Mouse (Mus musculus): ENCODE measurements around the gene Xpr1. TPM values are rescaled to one million over a fixed set of nuclear protein-coding genes. Genes with fewer than 3 reads are reported as not detected.

The Xpr1 gene
- 44.9 and 49.8 TPM in 2 replicates for polyA plus RNA-seq (2015; fragmentation: Nextera tagmentation; extraction: Ambion mirVana)

- Histone ChIP-seq H3K27me3 (no peaks in the 10 kb centered on the region), H3K4me3 (peak within 1 kb of the TSS; percentile 97), H3K4me2 (peak within 1 kb of the TSS; percentile 58), H3K9me3 (no peaks in the 10 kb centered on the region), H3K27ac (replicated peaks) (peak within 1 kb of the TSS; percentile 95), H3K36me3 (no peaks in the 10 kb centered on the region), H3K9ac (peak within 1 kb of the TSS; percentile 79), H3K4me1 (replicated peaks) (peaks cover 10% of the 10 kb centered on the region)
- WGBS, result under 1% methylated on average over 72 of the region's 82 CpGs
- ATAC-seq (ENCODE audit: low FRiP score, low read depth), result peak; percentile 95
Observed at GRCm38 (mm10) chr1:155416701-155417677, at the start of gene Xpr1. Gene Xpr1, minus strand, starts transcription at chr1:155417415.

- 22% methylated on average over 10 of the region's 10 CpGs for WGBS
- no peak for ATAC-seq (ENCODE audit: low FRiP score, low read depth)
Observed at GRCm38 (mm10) chr1:155463442-155463841, 46.2 kb upstream of the Xpr1 start.

GRCm38 (mm10) chr1:155462582-155462981 is 45.4 kb upstream of the Xpr1 start:
- Histone ChIP-seq H3K4me1 (replicated peaks) (0 out of 2 replicates have a peak, but pooled peaks cover 3% of the 10 kb centered on the region), H3K9me3 (no peaks in the 10 kb centered on the region), H3K27me3 (no peaks in the 10 kb centered on the region), H3K36me3 (no peaks in the 10 kb centered on the region), H3K9ac (no peak overlapping the region), H3K4me2 (no peak overlapping the region), H3K27ac (replicated peaks) (no peak overlapping the region), H3K4me3 (no peak overlapping the region)
- 68% methylated on average over 5 of the region's 5 CpGs for WGBS
- ATAC-seq (ENCODE audit: low FRiP score, low read depth), result no peak

More at GRCm38 (mm10) chr1:155463442-155463841, 46.2 kb upstream of the Xpr1 start:
- H3K9ac ChIP-seq, result no peak overlapping the region
- H3K4me2 ChIP-seq, result no peak overlapping the region
- H3K36me3 ChIP-seq, result no peaks in the 10 kb centered on the region
- H3K4me1 ChIP-seq (replicated peaks), result 0 out of 2 replicates have a peak, but pooled peaks cover 3% of the 10 kb centered on the region
- no peaks in the 10 kb centered on the region for H3K9me3 ChIP-seq
- no peak overlapping the region for H3K4me3 ChIP-seq
- no peak overlapping the region for H3K27ac ChIP-seq (replicated peaks)
- no peaks in the 10 kb centered on the region for H3K27me3 ChIP-seq

GRCm38 (mm10) chr1:155457532-155457931 is 40.3 kb upstream of the Xpr1 start:
- Histone ChIP-seq H3K9ac (no peak overlapping the region), H3K27me3 (no peaks in the 10 kb centered on the region), H3K4me3 (no peak overlapping the region), H3K4me1 (replicated peaks) (no peaks in the 10 kb centered on the region), H3K4me2 (no peak overlapping the region), H3K9me3 (no peaks in the 10 kb centered on the region), H3K27ac (replicated peaks) (no peak overlapping the region), H3K36me3 (no peaks in the 10 kb centered on the region)
- ATAC-seq (ENCODE audit: low FRiP score, low read depth), result no peak
- WGBS, result 86% methylated on average over 7 of the region's 7 CpGs

- no peak for ATAC-seq (ENCODE audit: low FRiP score, low read depth)
- no peaks in the 10 kb centered on the region for H3K27me3 ChIP-seq
- H3K4me3 ChIP-seq, result no peak overlapping the region
- no peaks in the 10 kb centered on the region for H3K9me3 ChIP-seq
- H3K36me3 ChIP-seq, result no peaks in the 10 kb centered on the region
- peaks cover 16% of the 10 kb centered on the region for H3K4me1 ChIP-seq (replicated peaks)
- H3K27ac ChIP-seq (replicated peaks), result no peak overlapping the region
- H3K4me2 ChIP-seq, result no peak overlapping the region
- 85% methylated on average over 8 of the region's 8 CpGs for WGBS
- no peak overlapping the region for H3K9ac ChIP-seq
Observed at GRCm38 (mm10) chr1:155453180-155453579, 36.0 kb upstream of the Xpr1 start.

GRCm38 (mm10) chr1:155448932-155449331 is 31.7 kb upstream of the Xpr1 start:
- peak overlapping the region; percentile 31; the same call in 1 of the 2 replicates for H3K27ac ChIP-seq (replicated peaks)
- peaks cover 16% of the 10 kb centered on the region for H3K4me1 ChIP-seq (replicated peaks)
- ATAC-seq (ENCODE audit: low FRiP score, low read depth), result no peak
- no peaks in the 10 kb centered on the region for H3K36me3 ChIP-seq
- H3K9ac ChIP-seq, result no peak overlapping the region
- H3K27me3 ChIP-seq, result no peaks in the 10 kb centered on the region
- no peaks in the 10 kb centered on the region for H3K9me3 ChIP-seq
- no peak overlapping the region for H3K4me2 ChIP-seq
- 61% methylated on average over 2 of the region's 2 CpGs for whole genome bisulfite sequencing
- H3K4me3 ChIP-seq, result no peak overlapping the region

GRCm38 (mm10) chr1:155447277-155447676 is 30.1 kb upstream of the Xpr1 start:
- 56% methylated on average over 6 of the region's 6 CpGs for WGBS
- H3K4me2 ChIP-seq, result no peak overlapping the region
- no peak for ATAC-seq (ENCODE audit: low FRiP score, low read depth)

GRCm38 (mm10) chr1:155443115-155443514 is 25.9 kb upstream of the Xpr1 start:
- Histone ChIP-seq H3K4me2 (no peak overlapping the region), H3K9ac (no peak overlapping the region), H3K27me3 (no peaks in the 10 kb centered on the region), H3K4me3 (no peak overlapping the region), H3K4me1 (replicated peaks) (peaks cover 6% of the 10 kb centered on the region), H3K27ac (replicated peaks) (peak overlapping the region; percentile 45; the same call in 1 of the 2 replicates), H3K9me3 (no peaks in the 10 kb centered on the region), H3K36me3 (no peaks in the 10 kb centered on the region)
- WGBS, result 67% methylated on average over 4 of the region's 4 CpGs
- no peak for ATAC-seq (ENCODE audit: low FRiP score, low read depth)

More at GRCm38 (mm10) chr1:155447277-155447676, 30.1 kb upstream of the Xpr1 start:
- no peaks in the 10 kb centered on the region for H3K9me3 ChIP-seq
- H3K9ac ChIP-seq, result no peak overlapping the region
- H3K4me1 ChIP-seq (replicated peaks), result peaks cover 22% of the 10 kb centered on the region
- H3K4me3 ChIP-seq, result no peak overlapping the region
- no peaks in the 10 kb centered on the region for H3K36me3 ChIP-seq
- no peak overlapping the region for H3K27ac ChIP-seq (replicated peaks)
- no peaks in the 10 kb centered on the region for H3K27me3 ChIP-seq

- peak overlapping the region; percentile 45; the same call in 1 of the 2 replicates for H3K27ac ChIP-seq (replicated peaks)
- peak; percentile 63; the same call in 1 of the 2 replicates for ATAC-seq (ENCODE audit: low FRiP score, low read depth)
Observed at GRCm38 (mm10) chr1:155442521-155443001, 25.3 kb upstream of the Xpr1 start.

GRCm38 (mm10) chr1:155439551-155439950 is 22.3 kb upstream of the Xpr1 start:
- Histone ChIP-seq H3K27me3 (no peaks in the 10 kb centered on the region), H3K36me3 (no peaks in the 10 kb centered on the region), H3K4me2 (no peak overlapping the region), H3K27ac (replicated peaks) (no peak overlapping the region), H3K4me3 (no peak overlapping the region), H3K9ac (no peak overlapping the region), H3K4me1 (replicated peaks) (peaks cover 6% of the 10 kb centered on the region), H3K9me3 (no peaks in the 10 kb centered on the region)
- 70% methylated on average over 7 of the region's 7 CpGs for WGBS
- no peak for ATAC-seq (ENCODE audit: low FRiP score, low read depth)

More at GRCm38 (mm10) chr1:155442521-155443001, 25.3 kb upstream of the Xpr1 start:
- Histone ChIP-seq H3K4me1 (replicated peaks) (peaks cover 6% of the 10 kb centered on the region), H3K4me2 (peak overlapping the region; percentile 16; the same call in 1 of the 2 replicates), H3K36me3 (no peaks in the 10 kb centered on the region), H3K27me3 (no peaks in the 10 kb centered on the region), H3K9me3 (no peaks in the 10 kb centered on the region), H3K9ac (no peak overlapping the region), H3K4me3 (no peak overlapping the region)
- WGBS, result 57% methylated on average over 13 of the region's 13 CpGs

GRCm38 (mm10) chr1:155438525-155438924 is 21.3 kb upstream of the Xpr1 start:
- Histone ChIP-seq H3K4me3 (no peak overlapping the region), H3K4me1 (replicated peaks) (peaks cover 6% of the 10 kb centered on the region), H3K36me3 (no peaks in the 10 kb centered on the region), H3K27me3 (no peaks in the 10 kb centered on the region), H3K9me3 (no peaks in the 10 kb centered on the region), H3K4me2 (no peak overlapping the region), H3K9ac (no peak overlapping the region), H3K27ac (replicated peaks) (no peak overlapping the region)
- 74% methylated on average over 3 of the region's 3 CpGs for WGBS
- ATAC-seq (ENCODE audit: low FRiP score, low read depth), result no peak

GRCm38 (mm10) chr1:155429304-155429703 is 12.1 kb upstream of the Xpr1 start:
- no peaks in the 10 kb centered on the region for H3K9me3 ChIP-seq
- no peaks in the 10 kb centered on the region for H3K27me3 ChIP-seq
- WGBS, result 73% methylated on average over 7 of the region's 7 CpGs
- no peak overlapping the region for H3K4me3 ChIP-seq
- H3K4me1 ChIP-seq (replicated peaks), result peaks cover 15% of the 10 kb centered on the region; the same call in 1 of the 2 replicates
- H3K27ac ChIP-seq (replicated peaks), result no peak overlapping the region
- no peaks in the 10 kb centered on the region for H3K36me3 ChIP-seq
- H3K9ac ChIP-seq, result no peak overlapping the region
- no peak for ATAC-seq (ENCODE audit: low FRiP score, low read depth)
- no peak overlapping the region for H3K4me2 ChIP-seq
